Mouse (Mus musculus) C2C12 (cell line): ENCODE results near the gene Des. TPM values are rescaled to one million over a fixed set of nuclear protein-coding genes. Genes with fewer than 3 reads are reported as not detected.
A peak's percentile ranks its signal among the peaks of the same experiment; 100 is the strongest.

Experiments
- H3K27me3 ChIP-seq: one replicate; pipeline ENCODE4 v1.6.1; 2011; ENCODE audit not compliant: control insufficient read depth, insufficient read depth, insufficient read length
- H3K36me3 ChIP-seq: one replicate; pipeline ENCODE4 v1.6.1; 2011; ENCODE audit not compliant: control insufficient read depth, insufficient read depth
- H3K4me3 ChIP-seq: one replicate; pipeline ENCODE4 v1.5.1; 2011; ENCODE audit warnings: mild to moderate bottlenecking, control low read depth; ENCODE audit not compliant: poor library complexity, insufficient read depth, severe bottlenecking
- H3K79me2 ChIP-seq: one replicate; pipeline ENCODE4 v1.6.1; 2011; ENCODE audit not compliant: control insufficient read depth, insufficient read depth
- H3K79me3 ChIP-seq: one replicate; pipeline ENCODE4 v1.6.1; 2011; ENCODE audit warnings: low read depth, control low read depth
- H3ac ChIP-seq: one replicate; pipeline ENCODE3; 2011; ENCODE audit warnings: low read depth; ENCODE audit not compliant: control insufficient read depth, insufficient read length
- CEBPB ChIP-seq: IDR thresholded peaks from one replicate; pipeline ENCODE4 v1.6.1; 2011; ENCODE audit warnings: low read depth, mild to moderate bottlenecking, control low read depth, moderate library complexity
- CTCF ChIP-seq: IDR thresholded peaks from one replicate; pipeline ENCODE4 v1.5.1; 2011; ENCODE audit not compliant: control insufficient read depth, insufficient read depth, insufficient read length
- FOSL1 ChIP-seq: IDR thresholded peaks from one replicate; pipeline ENCODE4 v1.8.0; 2011; ENCODE audit warnings: mild to moderate bottlenecking, low read length; ENCODE audit not compliant: poor library complexity, insufficient read depth, severe bottlenecking
- MAX ChIP-seq: IDR thresholded peaks from one replicate; pipeline ENCODE4 v1.6.1; 2011; ENCODE audit warnings: mild to moderate bottlenecking, control low read depth
- MYOD1 ChIP-seq: IDR thresholded peaks from one replicate; pipeline ENCODE4 v1.6.1; 2011; ENCODE audit warnings: low read depth; ENCODE audit not compliant: control insufficient read depth, insufficient read length
- MYOG ChIP-seq: IDR thresholded peaks from one replicate; pipeline ENCODE4 v1.6.1; 2011; ENCODE audit not compliant: control insufficient read depth, insufficient read length; ENCODE audit errors: extremely low read depth
- USF1 ChIP-seq: IDR thresholded peaks from one replicate; pipeline ENCODE4 v1.6.1; 2011; ENCODE audit warnings: low read depth, mild to moderate bottlenecking, control low read depth, moderate library complexity
- polyA plus RNA-seq: library from polyadenylated mRNA; unstranded; fragments of >200 nt; fragmentation: generic; extraction: Trizol; gene quantifications from one replicate; pipeline ENCODE4 v1.2.1, GENCODE M21; 2012; ENCODE audit warnings: missing spikeins

Gene Des
- polyA plus RNA-seq, 1 experiment: 657 TPM

DNA sequence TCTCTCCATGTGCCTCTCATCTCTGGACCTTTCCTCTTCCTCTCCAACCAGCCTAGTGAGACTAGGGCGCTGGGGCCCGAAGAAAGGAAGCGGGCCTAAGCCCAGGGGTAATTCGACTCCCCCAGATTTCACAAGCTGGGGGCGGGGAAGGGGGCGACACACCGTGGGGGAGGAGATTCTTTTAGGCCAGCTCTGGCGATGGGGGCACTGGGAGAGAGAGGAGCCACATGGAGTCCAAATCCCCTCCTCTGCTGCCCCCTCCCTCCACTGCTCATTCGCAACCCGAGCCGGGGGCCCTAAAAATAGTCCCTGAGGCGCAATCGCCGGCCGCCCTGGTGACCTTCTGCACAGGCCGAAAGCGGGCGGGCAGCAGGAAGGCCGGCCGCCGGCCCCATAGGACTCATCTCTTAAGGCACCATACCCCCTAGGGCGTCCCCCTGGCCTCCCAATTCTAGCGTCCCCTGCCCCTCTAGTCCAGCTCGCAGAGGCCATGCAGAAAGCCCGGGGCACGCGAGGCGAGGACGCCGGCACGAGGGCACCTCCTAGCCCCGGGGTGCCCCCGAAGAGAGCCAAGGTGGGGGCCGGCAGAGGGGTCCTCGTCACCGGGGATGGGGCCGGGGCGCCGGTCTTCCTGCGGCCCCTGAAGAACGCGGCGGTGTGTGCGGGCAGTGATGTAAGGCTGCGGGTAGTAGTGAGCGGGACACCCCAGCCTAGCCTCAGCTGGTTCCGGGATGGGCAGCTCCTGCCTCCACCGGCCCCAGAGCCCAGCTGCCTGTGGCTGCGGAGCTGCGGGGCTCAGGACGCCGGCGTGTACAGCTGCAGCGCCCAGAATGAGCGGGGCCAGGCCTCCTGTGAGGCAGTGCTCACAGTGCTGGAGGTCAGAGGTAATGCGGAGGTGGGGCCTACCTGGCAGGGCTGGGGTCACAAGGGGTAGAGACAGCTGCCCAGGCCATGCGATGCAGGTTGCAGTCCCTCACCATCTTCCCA, 15.1 kb downstream of the Des start, which contains the start of gene Speg:
TSS of gene Speg (plus strand) at position 348 of the 987 bp plus-strand sequence.
- Histone ChIP-seq H3ac (no peak within 1 kb of the TSS), H3K4me3 (no peak within 1 kb of the TSS), H3K36me3 (no peaks in the 10 kb centered on the region), H3K27me3 (no peaks in the 10 kb centered on the region), H3K79me3 (no peaks in the 10 kb centered on the region), H3K79me2 (no peaks in the 10 kb centered on the region)
- TF ChIP-seq FOSL1 (no peak), MAX (no peak), CEBPB (no peak), USF1 (no peak), MYOD1 (no peak), MYOG (no peak), CTCF (no peak)

DNA sequence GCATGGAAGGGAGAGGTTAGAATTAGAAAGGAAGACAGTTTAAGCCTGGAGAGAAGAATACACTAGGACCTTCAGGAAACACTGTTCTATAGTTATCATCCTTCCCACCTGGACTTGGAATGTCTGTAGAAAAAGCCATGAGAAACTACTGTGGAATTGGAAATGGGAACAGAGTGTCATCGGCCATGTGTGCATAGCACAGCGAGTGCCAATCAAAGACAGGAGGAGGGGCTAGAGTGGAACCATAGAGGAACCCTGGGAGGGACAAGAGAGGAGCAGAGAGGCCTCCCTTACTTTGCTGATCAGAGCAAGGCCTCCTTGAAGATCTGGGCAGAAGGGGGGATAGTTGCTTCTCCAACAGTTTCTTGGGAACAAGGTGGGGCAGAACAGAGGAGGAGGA, 19.1 kb downstream of the Des start:
- H3K36me3 ChIP-seq: peaks cover 4% of the 10 kb centered on the region
- no peak for TF ChIP-seq USF1
- no peak for TF ChIP-seq FOSL1
- no peak for TF ChIP-seq CTCF
- TF ChIP-seq MYOG: no peak
- TF ChIP-seq CEBPB: no peak
- no peak for TF ChIP-seq MAX
- TF ChIP-seq MYOD1: no peak
- no peaks in the 10 kb centered on the region for H3K27me3 ChIP-seq

DNA sequence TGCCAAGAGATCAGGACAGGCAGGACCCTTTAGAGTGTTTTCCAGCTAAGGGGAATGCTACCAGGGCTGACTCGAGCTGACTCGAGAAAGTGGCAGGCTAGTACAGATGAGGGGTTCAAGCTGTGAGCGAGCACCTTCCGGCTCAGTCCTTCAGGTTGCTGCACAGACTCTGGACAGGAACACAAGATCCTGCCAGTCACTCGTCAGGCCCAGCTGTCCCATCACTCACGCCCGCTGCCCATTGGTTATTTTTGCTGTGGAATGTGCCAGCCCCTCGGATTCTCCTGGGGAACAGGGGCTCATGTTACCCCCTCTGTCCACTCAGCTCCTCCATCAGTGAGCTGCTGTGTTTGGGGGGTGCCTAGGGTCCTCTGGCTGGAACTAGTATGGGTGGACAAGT, 19.8 kb downstream of the Des start:
- TF ChIP-seq MYOG: no peak
- peak; percentile 88 for TF ChIP-seq MYOD1
- TF ChIP-seq CEBPB: no peak
- TF ChIP-seq FOSL1: no peak
- Histone ChIP-seq H3K79me2 (peaks cover 10% of the 10 kb centered on the region), H3K27me3 (no peaks in the 10 kb centered on the region), H3K4me3 (no peak overlapping the region), H3ac (no peak overlapping the region), H3K79me3 (peaks cover 3% of the 10 kb centered on the region), H3K36me3 (peaks cover 6% of the 10 kb centered on the region)

More for the DNA sequence above, 19.1 kb downstream of the Des start:
- Histone ChIP-seq H3ac (no peak overlapping the region), H3K79me3 (peaks cover 2% of the 10 kb centered on the region), H3K4me3 (no peak overlapping the region), H3K79me2 (peaks cover 7% of the 10 kb centered on the region)

DNA sequence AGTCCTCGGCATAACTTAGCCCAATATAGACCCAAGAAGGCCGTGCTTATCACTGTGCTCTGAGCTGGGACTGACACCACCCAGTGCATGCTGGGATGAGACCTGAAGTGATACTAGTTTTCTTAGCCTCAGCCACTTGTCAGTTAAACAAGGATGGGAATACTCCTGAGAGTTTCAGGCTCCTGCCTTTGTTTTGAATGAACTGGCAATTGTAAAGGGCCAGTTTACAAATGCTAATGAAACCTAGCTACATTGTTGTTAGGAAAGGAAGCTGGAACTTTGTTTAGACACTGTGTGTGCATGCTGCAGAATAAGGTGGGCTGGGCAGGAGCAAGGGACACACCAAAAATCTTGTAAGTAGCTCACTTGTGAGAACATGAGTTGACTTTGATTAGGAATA, 20.8 kb downstream of the Des start:
- Histone ChIP-seq H3K79me2 (peaks cover 10% of the 10 kb centered on the region), H3K36me3 (peaks cover 6% of the 10 kb centered on the region), H3K27me3 (no peaks in the 10 kb centered on the region), H3ac (no peak overlapping the region), H3K4me3 (no peak overlapping the region), H3K79me3 (peaks cover 3% of the 10 kb centered on the region)
- TF ChIP-seq MAX: no peak
- TF ChIP-seq CEBPB: no peak
- no peak for TF ChIP-seq CTCF
- TF ChIP-seq FOSL1: no peak
- no peak for TF ChIP-seq USF1
- no peak for TF ChIP-seq MYOG
- no peak for TF ChIP-seq MYOD1

DNA sequence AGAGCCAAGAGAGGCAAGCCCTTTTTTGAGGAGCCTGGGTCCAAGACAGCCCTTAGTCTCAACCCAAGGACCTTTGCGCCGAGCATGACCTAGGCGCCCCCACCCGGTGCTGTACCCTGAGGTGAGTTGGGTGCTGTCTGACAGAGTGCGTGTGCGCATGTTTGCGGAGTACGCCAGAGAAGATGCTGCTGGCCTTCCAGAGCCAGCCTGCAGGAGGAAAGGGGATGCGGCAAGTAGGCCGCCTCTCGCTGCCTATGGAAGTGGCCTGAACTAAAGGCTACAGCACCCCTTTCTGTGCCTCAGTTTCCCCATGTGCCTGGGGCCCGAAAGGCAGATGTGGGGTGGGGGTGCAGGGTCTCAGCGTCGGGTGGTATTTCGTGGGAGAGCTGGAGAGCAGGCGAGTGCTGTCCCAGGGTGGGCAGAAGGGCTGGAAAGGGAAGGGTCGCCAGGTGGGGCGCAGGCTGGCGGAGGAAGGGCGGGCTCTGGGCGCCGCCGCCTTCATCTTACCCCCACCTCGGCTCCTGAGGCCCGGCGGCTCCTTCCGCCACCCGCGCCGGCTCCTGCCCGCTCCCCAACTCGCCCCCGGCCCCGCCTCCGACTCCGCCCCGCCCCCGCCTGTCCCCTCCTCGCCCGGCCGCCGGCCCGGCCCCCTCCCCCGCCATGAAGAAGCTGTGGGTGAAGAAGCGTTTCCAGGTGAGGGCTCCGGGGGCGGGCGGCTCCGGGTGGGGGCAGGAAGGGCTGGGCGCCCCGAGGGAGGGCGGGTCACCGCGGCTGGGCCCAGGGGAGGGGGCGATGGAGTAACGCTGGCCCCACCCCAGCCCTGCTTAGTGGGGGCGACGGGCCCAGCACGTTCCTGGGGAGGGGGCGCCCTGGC, 21.6 kb downstream of the Des start:
- peak overlapping the region; percentile 50 for H3K4me3 ChIP-seq
- peak overlapping the region; percentile 79 for H3ac ChIP-seq
- H3K79me3 ChIP-seq: peaks cover 3% of the 10 kb centered on the region
- no peaks in the 10 kb centered on the region for H3K27me3 ChIP-seq
- H3K79me2 ChIP-seq: peaks cover 10% of the 10 kb centered on the region
- peaks cover 7% of the 10 kb centered on the region for H3K36me3 ChIP-seq
- TF ChIP-seq USF1 (no peak), FOSL1 (no peak), MYOD1 (no peak), CEBPB (no peak), MAX (no peak), CTCF (no peak), MYOG (no peak)
